Mouse (Mus musculus) MEL (cell line): ENCODE measurements around the gene Vasn. TPM values are rescaled to one million over a fixed set of nuclear protein-coding genes. Genes with fewer than 3 reads are reported as not detected.

ENCODE experiments used
- DNase-seq: peaks from one replicate; pipeline ENCODE4 v3.0.0; 2011; ENCODE audit warnings: low read depth, low spot score
- H3K27ac ChIP-seq: 2 replicates; pipeline ENCODE4 v1.5.1; 2012; ENCODE audit warnings: low read depth, mild to moderate bottlenecking, control low read depth, low read length, moderate library complexity; ENCODE audit not compliant: control insufficient read depth
- H3K27me3 ChIP-seq, 2 experiments: fragments of 150-350 bp in 1 of 2; sonication (generic) in 1 of 2; 2 replicates each; pipeline ENCODE4 v1.6.1; 2012; ENCODE audit warnings: low read length in 2 of 2, mild to moderate bottlenecking in 2 of 2, improper control_type of control experiment in 1 of 2, moderate library complexity in 1 of 2; ENCODE audit not compliant: insufficient read depth in 2 of 2, control insufficient read depth in 1 of 2
- H3K36me3 ChIP-seq, 2 experiments: 2 replicates each; pipeline ENCODE4 v1.6.1; 2012 to 2014; ENCODE audit warnings: low read length in 2 of 2, improper control_type of control experiment in 1 of 2, inconsistent platforms in 1 of 2, mild to moderate bottlenecking in 1 of 2; ENCODE audit not compliant: insufficient read depth in 2 of 2, control insufficient read depth in 1 of 2
- H3K4me1 ChIP-seq, 2 experiments: fragments of 150-350 bp in 1 of 2; sonication (generic) in 1 of 2; 2 replicates each; pipeline ENCODE4 v1.6.1; 2012; ENCODE audit warnings: low read length in 2 of 2, improper control_type of control experiment in 1 of 2, mild to moderate bottlenecking in 1 of 2; ENCODE audit not compliant: insufficient read depth in 2 of 2, control insufficient read depth in 1 of 2
- H3K4me3 ChIP-seq, 2 experiments: fragments of 150-350 bp in 1 of 2; sonication (generic) in 1 of 2; 2 replicates each; pipeline ENCODE4 v1.5.1; 2012; ENCODE audit warnings: low read depth in 2 of 2, low read length in 2 of 2, mild to moderate bottlenecking in 2 of 2, moderate library complexity in 2 of 2, control low read depth in 1 of 2, improper control_type of control experiment in 1 of 2; ENCODE audit not compliant: control insufficient read depth in 1 of 2, insufficient read depth in 1 of 2
- H3K79me2 ChIP-seq: 2 replicates; pipeline ENCODE4 v1.6.1; 2012; ENCODE audit warnings: mild to moderate bottlenecking, low read length, moderate library complexity; ENCODE audit not compliant: control insufficient read depth, poor library complexity, insufficient read depth
- H3K9ac ChIP-seq: 2 replicates; pipeline ENCODE4 v1.6.1; 2012; ENCODE audit warnings: low read depth, mild to moderate bottlenecking, control low read depth, low read length, moderate library complexity; ENCODE audit not compliant: control insufficient read depth, poor library complexity, severe bottlenecking
- H3K9me3 ChIP-seq: fragments of 150-350 bp; sonication (generic); replicated peaks from 2 replicates; pipeline ENCODE4 v1.6.1; 2012; ENCODE audit warnings: mild to moderate bottlenecking, low read length, improper control_type of control experiment, moderate library complexity; ENCODE audit not compliant: insufficient read depth
- CHD1 ChIP-seq: IDR thresholded peaks from 2 replicates; pipeline ENCODE4 v1.6.1; 2012; ENCODE audit warnings: low read depth, mild to moderate bottlenecking, inconsistent platforms, low read length, improper control_type of control experiment
- CHD2 ChIP-seq: IDR thresholded peaks from 2 replicates; pipeline ENCODE4 v1.6.1; 2011; ENCODE audit warnings: low read length, improper control_type of control experiment
- CTCF ChIP-seq, 3 experiments: IDR thresholded peaks in 2 of 3; conservative IDR thresholded peaks in 1 of 3; 2 replicates each; pipeline ENCODE4 v1.5.1; 2011 to 2012; ENCODE audit warnings: low read length in 3 of 3, low read depth in 2 of 3, mild to moderate bottlenecking in 2 of 3, improper control_type of control experiment in 1 of 3, inconsistent platforms in 1 of 3, mixed read lengths in 1 of 3, moderate library complexity in 1 of 3; ENCODE audit not compliant: control insufficient read depth in 1 of 3, insufficient read depth in 1 of 3, poor library complexity in 1 of 3, severe bottlenecking in 1 of 3
- E2F4 ChIP-seq: IDR thresholded peaks from 2 replicates; pipeline ENCODE4 v1.6.1; 2011; ENCODE audit warnings: low read depth, low read length, improper control_type of control experiment, borderline replicate concordance
- ELF1 ChIP-seq: IDR thresholded peaks from 2 replicates; pipeline ENCODE4 v1.6.1; 2014; ENCODE audit warnings: low read depth, mild to moderate bottlenecking, inconsistent platforms, low read length, improper control_type of control experiment, moderate library complexity
- EP300 ChIP-seq, 2 experiments: IDR thresholded peaks; 2 replicates each; pipeline ENCODE4 v1.6.1; 2011; ENCODE audit warnings: improper control_type of control experiment in 2 of 2, low read length in 2 of 2, low read depth in 1 of 2, mild to moderate bottlenecking in 1 of 2
- ETS1 ChIP-seq: IDR thresholded peaks from 2 replicates; pipeline ENCODE4 v1.6.1; 2012; ENCODE audit warnings: low read depth, mild to moderate bottlenecking, inconsistent platforms, low read length, improper control_type of control experiment, moderate library complexity
- GATA1 ChIP-seq: IDR thresholded peaks from 2 replicates; pipeline ENCODE4 v1.6.1; 2011; ENCODE audit warnings: low read depth, low read length, improper control_type of control experiment
- MAX ChIP-seq: IDR thresholded peaks from 2 replicates; pipeline ENCODE4 v1.6.1; 2011; ENCODE audit warnings: low read length, improper control_type of control experiment
- MXI1 ChIP-seq: IDR thresholded peaks from 2 replicates; pipeline ENCODE4 v1.6.1; 2011; ENCODE audit warnings: mild to moderate bottlenecking, low read depth, low read length, improper control_type of control experiment
- NELFE ChIP-seq: IDR thresholded peaks from 2 replicates; pipeline ENCODE4 v1.6.1; 2011; ENCODE audit warnings: low read depth, low read length, improper control_type of control experiment
- POLR2AphosphoS2 ChIP-seq: IDR thresholded peaks from 2 replicates; pipeline ENCODE4 v1.6.1; 2011; ENCODE audit warnings: low read length, improper control_type of control experiment
- SMC3 ChIP-seq: IDR thresholded peaks from 2 replicates; pipeline ENCODE4 v1.6.1; 2011; ENCODE audit warnings: low read depth, low read length, improper control_type of control experiment
- TAL1 ChIP-seq: IDR thresholded peaks from 2 replicates; pipeline ENCODE4 v1.6.1; 2012; ENCODE audit warnings: mild to moderate bottlenecking, inconsistent platforms, low read length, moderate library complexity, mixed read lengths
- TCF12 ChIP-seq: IDR thresholded peaks from 2 replicates; pipeline ENCODE4 v1.6.1; 2014; ENCODE audit warnings: low read depth, mild to moderate bottlenecking, inconsistent platforms, low read length, improper control_type of control experiment, moderate library complexity
- UBTF ChIP-seq: IDR thresholded peaks from 2 replicates; pipeline ENCODE4 v1.6.1; 2012; ENCODE audit warnings: low read depth, mild to moderate bottlenecking, inconsistent platforms, low read length, improper control_type of control experiment, moderate library complexity, borderline replicate concordance; ENCODE audit not compliant: insufficient read depth
- ZC3H11A ChIP-seq: IDR thresholded peaks from 2 replicates; pipeline ENCODE4 v1.6.1; 2012; ENCODE audit warnings: low read depth, mild to moderate bottlenecking, inconsistent platforms, low read length, improper control_type of control experiment
- ZKSCAN1 ChIP-seq: IDR thresholded peaks from 2 replicates; pipeline ENCODE4 v1.6.1; 2012; ENCODE audit warnings: low read depth, mild to moderate bottlenecking, inconsistent platforms, low read length, improper control_type of control experiment, moderate library complexity
- polyA plus RNA-seq, 2 experiments: library from polyadenylated mRNA; stranded (reverse) in 1 of 2; unstranded in 1 of 2; fragments of >175 nt in 1 of 2; fragments of >200 nt in 1 of 2; gene quantifications; 2 replicates each; pipeline versions ENCODE4 v1.2.1 to v1.2.4; 2012; ENCODE audit warnings: low replicate concordance in 2 of 2, low read depth in 1 of 2; ENCODE audit not compliant: insufficient read length in 2 of 2, insufficient read depth in 1 of 2, missing spikeins in 1 of 2
- total RNA-seq: library from RNA; depleted of rRNA; stranded (reverse); fragments of 300-350 nt; gene quantifications from 2 replicates; pipeline ENCODE4 v1.2.3, GENCODE M21; 2012

Gene Vasn
- total and polyA plus RNA-seq, 3 experiments: 0.19 to 3.1 TPM; not detected in 1

DNA sequence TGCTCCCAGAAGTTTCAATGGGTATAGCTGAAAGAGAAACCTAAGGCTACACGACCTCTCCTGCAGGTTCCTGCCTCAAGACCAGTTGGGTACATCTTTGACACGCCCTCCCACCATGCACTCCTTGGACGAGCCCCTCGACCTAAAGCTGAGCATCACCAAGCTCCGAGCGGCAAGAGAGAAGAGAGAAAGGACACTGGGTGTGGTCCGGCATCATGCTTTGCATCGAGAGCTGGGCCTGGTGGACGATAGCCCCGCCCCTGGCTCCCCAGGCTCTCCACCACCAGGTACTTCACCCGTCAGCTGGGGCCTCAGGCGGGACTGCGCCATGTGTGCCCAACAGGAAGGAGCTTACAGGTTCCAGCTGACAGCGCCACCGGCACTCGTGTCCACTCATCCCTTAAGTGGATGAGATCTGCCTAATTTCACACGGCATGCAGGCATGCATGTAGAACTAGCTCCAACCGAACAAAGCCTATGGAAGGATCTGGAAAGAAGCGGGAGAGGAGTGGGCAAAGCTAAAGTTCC is 31.1 kb upstream of the Vasn start:
- Histone ChIP-seq H3K79me2 (no peaks in the 10 kb centered on the region), H3K9ac (no peak overlapping the region), H3K9me3 (no peaks in the 10 kb centered on the region), H3K4me1 (no peaks in the 10 kb centered on the region), H3K36me3 (no peaks in the 10 kb centered on the region), H3K4me3 (no peak overlapping the region), H3K27me3 (no peaks in the 10 kb centered on the region), H3K27ac (no peak overlapping the region)
- TF ChIP-seq NELFE (no peak), CTCF (IDR thresholded peaks at IDR 0.05 in 2 of 3, conservative IDR thresholded peaks at IDR 0.05 in 1 of 3; ENCODE audit: control insufficient read depth in 1 of 3, insufficient read depth in 1 of 3, low read depth in 2 of 3, low read length in 3 of 3, poor library complexity in 1 of 3, severe bottlenecking in 1 of 3) (no peak), MAX (no peak), ZKSCAN1 (no peak), UBTF (no peak), TAL1 (no peak)
- no peak for DNase-seq

DNA sequence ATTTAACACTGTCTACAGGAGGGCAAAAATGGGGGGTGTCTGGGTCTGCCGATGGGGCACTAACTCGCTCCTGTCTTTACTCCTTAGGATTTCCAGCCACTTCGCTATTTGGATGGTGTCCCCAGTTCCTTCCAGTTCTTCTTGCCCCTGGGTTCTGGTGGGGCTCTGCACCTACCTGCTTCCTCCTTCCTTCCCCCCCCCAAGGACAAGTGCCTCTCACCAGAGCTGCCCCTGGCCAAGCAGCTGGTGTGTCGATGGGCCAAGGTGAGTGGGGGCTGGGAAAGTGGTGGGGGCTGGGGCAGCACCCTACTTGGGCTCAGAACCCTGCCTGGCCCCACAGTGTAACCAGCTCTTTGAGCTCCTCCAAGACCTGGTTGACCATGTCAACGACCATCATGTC is 28.5 kb upstream of the Vasn start:
- Histone ChIP-seq H3K9me3 (no peaks in the 10 kb centered on the region), H3K27me3 (no peaks in the 10 kb centered on the region), H3K4me3 (no peak overlapping the region), H3K4me1 (no peaks in the 10 kb centered on the region), H3K79me2 (no peaks in the 10 kb centered on the region), H3K27ac (no peak overlapping the region), H3K9ac (no peak overlapping the region), H3K36me3 (no peaks in the 10 kb centered on the region)
- no peak for DNase-seq
- TF ChIP-seq UBTF (no peak), E2F4 (no peak)

- Histone ChIP-seq H3K79me2 (no peaks in the 10 kb centered on the region), H3K9me3 (no peaks in the 10 kb centered on the region), H3K4me1 (no peaks in the 10 kb centered on the region), H3K4me3 (no peak overlapping the region), H3K27me3 (no peaks in the 10 kb centered on the region), H3K27ac (no peak overlapping the region), H3K36me3 (no peaks in the 10 kb centered on the region; a peak in 1 of 4 replicates), H3K9ac (no peak overlapping the region)
- peak; percentile 45 for DNase-seq
- no peak for TF ChIP-seq GATA1
- peak in 2 of 3 experiments; percentile 21 to 29; a peak in 2 of 6 replicates for TF ChIP-seq CTCF (IDR thresholded peaks at IDR 0.05 in 2 of 3, conservative IDR thresholded peaks at IDR 0.05 in 1 of 3; ENCODE audit: control insufficient read depth in 1 of 3, insufficient read depth in 1 of 3, low read depth in 2 of 3, low read length in 3 of 3, poor library complexity in 1 of 3, severe bottlenecking in 1 of 3)
Measured at GRCm38 (mm10) chr16:4611676-4612075, 28.1 kb upstream of the Vasn start.

- Histone ChIP-seq H3K27ac (no peak overlapping the region), H3K9me3 (no peaks in the 10 kb centered on the region), H3K9ac (no peak overlapping the region), H3K4me3 (no peak overlapping the region), H3K27me3 (no peaks in the 10 kb centered on the region), H3K36me3 (no peaks in the 10 kb centered on the region; a peak in 1 of 4 replicates), H3K79me2 (no peaks in the 10 kb centered on the region), H3K4me1 (no peaks in the 10 kb centered on the region)
- no peak for DNase-seq
- no peak for TF ChIP-seq EP300 (IDR thresholded peaks at IDR 0.05; ENCODE audit: low read depth in 1 of 2, low read length in 2 of 2)
- TF ChIP-seq GATA1: no peak
- no peak for TF ChIP-seq ZC3H11A
- TF ChIP-seq POLR2AphosphoS2: no peak
- no peak for TF ChIP-seq CHD2
- TF ChIP-seq TAL1: no peak
- TF ChIP-seq ETS1: no peak
- TF ChIP-seq TCF12: no peak
- TF ChIP-seq ELF1: no peak
- TF ChIP-seq SMC3: no peak
- TF ChIP-seq CHD1: no peak
- no peak for TF ChIP-seq MXI1
Measured at GRCm38 (mm10) chr16:4613736-4614135, 26.0 kb upstream of the Vasn start.
